Mouse (Mus musculus): ENCODE data around the gene Cxcl5. TPM values are rescaled to one million over a fixed set of nuclear protein-coding genes. Genes with fewer than 3 reads are reported as not detected.

The Cxcl5 gene
- polyA plus RNA-seq, 1 experiment: not detected

GRCm38 (mm10) chr5:90753934-90754333 is 5.2 kb upstream of the Cxcl5 start:
- 87% methylated on average over 1 of the region's 1 CpGs for WGBS
- TF ChIP-seq POLR2A (IDR thresholded peaks at IDR 0.05; ENCODE audit: low read depth, low read length) (no peak), CTCF (conservative IDR thresholded peaks at IDR 0.05; ENCODE audit: insufficient read depth, insufficient read length, low read depth, low read length) (no peak)
- Histone ChIP-seq H3K4me1 (ENCODE audit: control insufficient read depth, insufficient read depth, low read length) (peaks cover 8% of the 10 kb centered on the region), H3K36me3 (ENCODE audit: control insufficient read depth, insufficient read depth, low read length) (no peaks in the 10 kb centered on the region), H3K4me3 (ENCODE audit: insufficient read depth, low read depth, low read length) (no peak overlapping the region), H3K27ac (ENCODE audit: insufficient read depth, low read depth, low read length) (no peak overlapping the region), H3K27me3 (replicated peaks; ENCODE audit: control insufficient read depth, insufficient read depth, low read length) (no peaks in the 10 kb centered on the region)
- DNase-seq: no peak

DNA sequence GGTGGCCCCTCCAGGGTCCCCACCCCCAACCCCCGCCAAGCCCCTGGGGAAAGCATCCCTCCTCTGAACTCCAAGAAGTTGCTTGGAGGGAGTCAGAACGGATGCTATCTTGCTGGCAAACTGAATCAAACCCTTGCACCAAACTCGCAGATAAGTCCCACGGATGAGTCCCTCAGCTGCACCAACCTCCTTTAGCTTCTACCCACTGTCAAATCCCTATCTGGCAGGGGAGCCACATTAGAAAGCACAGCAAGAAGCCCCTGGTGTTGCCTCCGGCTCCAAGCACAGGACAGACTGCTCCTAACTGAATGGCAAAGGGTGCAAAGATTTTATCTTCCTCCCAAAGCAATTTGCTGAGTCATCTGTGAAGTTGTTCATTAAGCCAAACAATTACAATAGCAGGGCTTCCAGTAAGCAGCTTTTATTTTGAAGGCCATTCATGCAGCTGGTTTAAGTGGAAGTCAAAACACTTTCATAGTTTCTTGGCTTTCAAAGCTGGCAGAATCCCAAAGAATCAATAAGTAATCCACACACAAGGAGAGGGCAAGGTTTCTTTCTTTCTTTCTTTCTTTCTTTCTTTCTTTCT is 1.0 kb upstream of the Cxcl5 start:
- H3K27me3 ChIP-seq (replicated peaks; ENCODE audit: control insufficient read depth, insufficient read depth, low read length): no peaks in the 10 kb centered on the region
- peaks cover 11% of the 10 kb centered on the region for H3K4me1 ChIP-seq (ENCODE audit: control insufficient read depth, insufficient read depth, low read length)
- peak; percentile 88 for DNase-seq
- no peak overlapping the region for H3K27ac ChIP-seq (ENCODE audit: insufficient read depth, low read depth, low read length)
- WGBS: 42% methylated on average over 5 of the region's 5 CpGs
- no peak for TF ChIP-seq POLR2A (IDR thresholded peaks at IDR 0.05; ENCODE audit: low read depth, low read length)
- H3K4me3 ChIP-seq (ENCODE audit: insufficient read depth, low read depth, low read length): no peak overlapping the region
- no peaks in the 10 kb centered on the region for H3K36me3 ChIP-seq (ENCODE audit: control insufficient read depth, insufficient read depth, low read length)

- H3K27ac ChIP-seq (ENCODE audit: insufficient read depth, low read depth, low read length): no peak overlapping the region
- TF ChIP-seq CTCF (conservative IDR thresholded peaks at IDR 0.05; ENCODE audit: insufficient read depth, insufficient read length, low read depth, low read length) (no peak), POLR2A (IDR thresholded peaks at IDR 0.05; ENCODE audit: low read depth, low read length) (no peak)
- H3K36me3 ChIP-seq (ENCODE audit: control insufficient read depth, insufficient read depth, low read length): no peaks in the 10 kb centered on the region
- H3K4me1 ChIP-seq (ENCODE audit: control insufficient read depth, insufficient read depth, low read length): peaks cover 11% of the 10 kb centered on the region
- H3K27me3 ChIP-seq (replicated peaks; ENCODE audit: control insufficient read depth, insufficient read depth, low read length): no peaks in the 10 kb centered on the region
- 51% methylated on average over 4 of the region's 4 CpGs for WGBS
- no peak overlapping the region for H3K4me3 ChIP-seq (ENCODE audit: insufficient read depth, low read depth, low read length)
- DNase-seq: no peak
Measured at GRCm38 (mm10) chr5:90760303-90760702, 1.1 kb downstream of the Cxcl5 start.

- no peak overlapping the region for H3K4me3 ChIP-seq (ENCODE audit: insufficient read depth, low read depth, low read length)
- peaks cover 11% of the 10 kb centered on the region for H3K4me1 ChIP-seq (ENCODE audit: control insufficient read depth, insufficient read depth, low read length)
- no peaks in the 10 kb centered on the region for H3K36me3 ChIP-seq (ENCODE audit: control insufficient read depth, insufficient read depth, low read length)
- WGBS: 97% methylated on average over 2 of the region's 2 CpGs
- H3K27me3 ChIP-seq (replicated peaks; ENCODE audit: control insufficient read depth, insufficient read depth, low read length): no peaks in the 10 kb centered on the region
- DNase-seq: no peak
- H3K27ac ChIP-seq (ENCODE audit: insufficient read depth, low read depth, low read length): no peak overlapping the region
- TF ChIP-seq POLR2A (IDR thresholded peaks at IDR 0.05; ENCODE audit: low read depth, low read length) (no peak), CTCF (conservative IDR thresholded peaks at IDR 0.05; ENCODE audit: insufficient read depth, insufficient read length, low read depth, low read length) (no peak)
Measured at GRCm38 (mm10) chr5:90760844-90761243, 1.7 kb downstream of the Cxcl5 start.

GRCm38 (mm10) chr5:90761834-90762233 is 2.7 kb downstream of the Cxcl5 start:
- H3K36me3 ChIP-seq (ENCODE audit: control insufficient read depth, insufficient read depth, low read length): no peaks in the 10 kb centered on the region
- 89% methylated on average over 3 of the region's 3 CpGs for WGBS

GRCm38 (mm10) chr5:90763912-90764665 is 4.9 kb downstream of the Cxcl5 start:
- Histone ChIP-seq H3K4me1 (ENCODE audit: control insufficient read depth, insufficient read depth, low read length) (peaks cover 2% of the 10 kb centered on the region; the same call in 1 of the 2 replicates), H3K27me3 (replicated peaks; ENCODE audit: control insufficient read depth, insufficient read depth, low read length) (no peaks in the 10 kb centered on the region), H3K4me3 (ENCODE audit: insufficient read depth, low read depth, low read length) (no peak overlapping the region), H3K27ac (ENCODE audit: insufficient read depth, low read depth, low read length) (no peak overlapping the region), H3K36me3 (ENCODE audit: control insufficient read depth, insufficient read depth, low read length) (no peaks in the 10 kb centered on the region)
- DNase-seq: no peak
- TF ChIP-seq POLR2A (IDR thresholded peaks at IDR 0.05; ENCODE audit: low read depth, low read length): no peak
- TF ChIP-seq CTCF (conservative IDR thresholded peaks at IDR 0.05; ENCODE audit: insufficient read depth, insufficient read length, low read depth, low read length): no peak
- 85% methylated on average over 12 of the region's 12 CpGs for WGBS

More at GRCm38 (mm10) chr5:90761834-90762233, 2.7 kb downstream of the Cxcl5 start:
- no peak overlapping the region for H3K4me3 ChIP-seq (ENCODE audit: insufficient read depth, low read depth, low read length)
- peaks cover 11% of the 10 kb centered on the region for H3K4me1 ChIP-seq (ENCODE audit: control insufficient read depth, insufficient read depth, low read length)
- no peak overlapping the region for H3K27ac ChIP-seq (ENCODE audit: insufficient read depth, low read depth, low read length)
- no peaks in the 10 kb centered on the region for H3K27me3 ChIP-seq (replicated peaks; ENCODE audit: control insufficient read depth, insufficient read depth, low read length)
- DNase-seq: no peak
- TF ChIP-seq CTCF (conservative IDR thresholded peaks at IDR 0.05; ENCODE audit: insufficient read depth, insufficient read length, low read depth, low read length) (no peak), POLR2A (IDR thresholded peaks at IDR 0.05; ENCODE audit: low read depth, low read length) (no peak)

GRCm38 (mm10) chr5:90765821-90766606 is 6.9 kb downstream of the Cxcl5 start:
- no peaks in the 10 kb centered on the region for H3K4me1 ChIP-seq (ENCODE audit: control insufficient read depth, insufficient read depth, low read length)
- no peak for TF ChIP-seq POLR2A (IDR thresholded peaks at IDR 0.05; ENCODE audit: low read depth, low read length)
- no peak for TF ChIP-seq CTCF (conservative IDR thresholded peaks at IDR 0.05; ENCODE audit: insufficient read depth, insufficient read length, low read depth, low read length)
- H3K36me3 ChIP-seq (ENCODE audit: control insufficient read depth, insufficient read depth, low read length): no peaks in the 10 kb centered on the region
- H3K27ac ChIP-seq (ENCODE audit: insufficient read depth, low read depth, low read length): no peak overlapping the region
- no peak for DNase-seq
- WGBS: 53% methylated on average over 8 of the region's 8 CpGs
- no peak overlapping the region for H3K4me3 ChIP-seq (ENCODE audit: insufficient read depth, low read depth, low read length)
- no peaks in the 10 kb centered on the region for H3K27me3 ChIP-seq (replicated peaks; ENCODE audit: control insufficient read depth, insufficient read depth, low read length)
